Mouse (Mus musculus) gastrocnemius, adult 2 months (tissue): ENCODE data around the gene Nodal. TPM values are rescaled to one million over a fixed set of nuclear protein-coding genes. Genes with fewer than 3 reads are reported as not detected.

Source experiments
- DNase-seq: peaks from one replicate; pipeline ENCODE4 v3.0.0; 2022
- H3K27ac ChIP-seq: fragments of 200-600 bp; 2 replicates; pipeline ENCODE4 v1.8.1; 2022; ENCODE audit warnings: mild to moderate bottlenecking
- H3K4me3 ChIP-seq: fragments of 200-600 bp; 2 replicates; pipeline ENCODE4 v1.8.1; 2022; ENCODE audit warnings: mild to moderate bottlenecking, moderate library complexity
- CTCF ChIP-seq: fragments of 200-600 bp; IDR thresholded peaks from 2 replicates; pipeline ENCODE4 v1.8.1; 2022; ENCODE audit warnings: antibody characterized with exemption, mild to moderate bottlenecking, moderate library complexity
- intact Hi-C: fragments of 180-260 bp; cut with DNase I; formaldehyde crosslinking; loops from one replicate; pipeline ENCODE4 v1.15.1; 2025
- total RNA-seq, 2 experiments: library from RNA; stranded (reverse); gene quantifications; 2 replicates each; pipeline ENCODE4 v1.2.3; 2021

Gene Nodal
- total RNA-seq, 2 experiments from 2014 or later = 0.15 TPM; not detected in 1

- intact Hi-C loops = loop anchor here (5.0 kb wide), 1 partner anchor 201 kb away; no protein-coding TSS in a partner anchor
- no peak overlapping the region for H3K27ac ChIP-seq
- no peak for TF ChIP-seq CTCF
- DNase-seq = peak; percentile 12
- H3K4me3 ChIP-seq = no peak overlapping the region
These were observed 14.9 kb upstream of the Nodal start for GRCm38 (mm10) chr10:61402911-61403310.

GRCm38 (mm10) chr10:61405958-61406357 lies 11.8 kb upstream of the Nodal start:
- intact Hi-C loops = no loop called here
- peak; percentile 10 for DNase-seq
- no peak for TF ChIP-seq CTCF

GRCm38 (mm10) chr10:61409776-61410175 lies 8.0 kb upstream of the Nodal start:
- no peak overlapping the region for H3K4me3 ChIP-seq
- intact Hi-C loops = no loop called here
- no peak overlapping the region for H3K27ac ChIP-seq
- DNase-seq = no peak
- no peak for TF ChIP-seq CTCF

More at GRCm38 (mm10) chr10:61405958-61406357, 11.8 kb upstream of the Nodal start:
- no peak overlapping the region for H3K4me3 ChIP-seq
- H3K27ac ChIP-seq = no peak overlapping the region

GRCm38 (mm10) chr10:61410193-61410592 lies 7.6 kb upstream of the Nodal start:
- no peak overlapping the region for H3K4me3 ChIP-seq
- intact Hi-C loops = no loop called here
- no peak for TF ChIP-seq CTCF

GRCm38 (mm10) chr10:61412910-61413625 lies 4.7 kb upstream of the Nodal start:
- H3K4me3 ChIP-seq = no peak overlapping the region
- intact Hi-C loops = no loop called here
- peak; percentile 6 for DNase-seq
- TF ChIP-seq CTCF = no peak
- no peak overlapping the region for H3K27ac ChIP-seq

More at GRCm38 (mm10) chr10:61410193-61410592, 7.6 kb upstream of the Nodal start:
- no peak overlapping the region for H3K27ac ChIP-seq
- no peak for DNase-seq

GRCm38 (mm10) chr10:61415240-61415639 lies 2.5 kb upstream of the Nodal start:
- peak; percentile 5 for DNase-seq
- intact Hi-C loops = no loop called here

GRCm38 (mm10) chr10:61415890-61416289 lies 1.9 kb upstream of the Nodal start:
- no peak for DNase-seq
- no peak overlapping the region for H3K27ac ChIP-seq
- no peak for TF ChIP-seq CTCF
- intact Hi-C loops = no loop called here
- no peak overlapping the region for H3K4me3 ChIP-seq

More at GRCm38 (mm10) chr10:61415240-61415639, 2.5 kb upstream of the Nodal start:
- no peak for TF ChIP-seq CTCF
- Histone ChIP-seq H3K27ac (no peak overlapping the region), H3K4me3 (no peak overlapping the region)

GRCm38 (mm10) chr10:61416561-61416960 lies 1.2 kb upstream of the Nodal start:
- no peak for DNase-seq
- no peak for TF ChIP-seq CTCF
- intact Hi-C loops = no loop called here

GRCm38 (mm10) chr10:61417046-61417445 lies 726 bp upstream of the Nodal start:
- intact Hi-C loops = no loop called here
- TF ChIP-seq CTCF = no peak

More at GRCm38 (mm10) chr10:61416561-61416960, 1.2 kb upstream of the Nodal start:
- no peak overlapping the region for H3K4me3 ChIP-seq
- no peak overlapping the region for H3K27ac ChIP-seq

GRCm38 (mm10) chr10:61418131-61418900 lies 544 bp downstream of the Nodal start:
- intact Hi-C loops = no loop called here
- Histone ChIP-seq H3K27ac (peak overlapping the region; percentile 68), H3K4me3 (peak overlapping the region; percentile 69)
- no peak for TF ChIP-seq CTCF
- DNase-seq = no peak

More at GRCm38 (mm10) chr10:61417046-61417445, 726 bp upstream of the Nodal start:
- H3K27ac ChIP-seq = no peak overlapping the region
- H3K4me3 ChIP-seq = no peak overlapping the region
- no peak for DNase-seq

GRCm38 (mm10) chr10:61419146-61419545 lies 1.4 kb downstream of the Nodal start:
- TF ChIP-seq CTCF = no peak
- intact Hi-C loops = no loop called here
- DNase-seq = no peak
- Histone ChIP-seq H3K4me3 (peak overlapping the region; percentile 45), H3K27ac (peak overlapping the region; percentile 64)

GRCm38 (mm10) chr10:61420011-61420410 lies 2.2 kb downstream of the Nodal start:
- H3K27ac ChIP-seq = peak overlapping the region; percentile 64
- no peak for TF ChIP-seq CTCF
- no peak overlapping the region; the same call in 1 of the 2 replicates for H3K4me3 ChIP-seq
- DNase-seq = no peak
- intact Hi-C loops = no loop called here

GRCm38 (mm10) chr10:61422861-61423260 lies 5.1 kb downstream of the Nodal start:
- intact Hi-C loops = no loop called here
- no peak overlapping the region for H3K27ac ChIP-seq
- H3K4me3 ChIP-seq = no peak overlapping the region
- TF ChIP-seq CTCF = no peak
- no peak for DNase-seq
